Mouse (Mus musculus) c-Kit-positive CD71-positive TER-119-positive erythroid progenitor cells, embryonic 14.5 days (primary cell): ENCODE measurements around the gene Sgcd.
"Not testable (repeated sequence)": the region's sequence is repeated elsewhere in the genome, so short reads cannot be mapped to it uniquely, and the experiment has no call there.

Source experiments
- DNase-seq: peaks from one replicate; pipeline ENCODE4 v3.0.0-alpha.2; 2013; ENCODE audit warnings: low spot score

The Sgcd gene

GRCm38 (mm10) chr11:47460149-47460548 lies 528.6 kb downstream of the Sgcd start:
- DNase-seq: no peak

- DNase-seq: no peak
Observed at GRCm38 (mm10) chr11:47459214-47459613, 529.6 kb downstream of the Sgcd start.

GRCm38 (mm10) chr11:47447790-47448189 lies 541.0 kb downstream of the Sgcd start:
- DNase-seq: no peak

- DNase-seq: no peak
Observed at GRCm38 (mm10) chr11:47446337-47446736, 542.4 kb downstream of the Sgcd start.

GRCm38 (mm10) chr11:47445683-47446082 lies 543.1 kb downstream of the Sgcd start:
- no peak for DNase-seq

GRCm38 (mm10) chr11:47442266-47442665 lies 546.5 kb downstream of the Sgcd start:
- DNase-seq: no peak

GRCm38 (mm10) chr11:47399607-47400006 lies 589.2 kb downstream of the Sgcd start:
- DNase-seq: no peak

- not testable (repeated sequence) for DNase-seq
Observed at GRCm38 (mm10) chr11:47390798-47391197, 598.0 kb downstream of the Sgcd start.

GRCm38 (mm10) chr11:47389327-47389726 lies 599.4 kb downstream of the Sgcd start:
- no peak for DNase-seq

- no peak for DNase-seq
Observed at GRCm38 (mm10) chr11:47387726-47388125, 601.0 kb downstream of the Sgcd start.

GRCm38 (mm10) chr11:47386136-47386535 lies 602.6 kb downstream of the Sgcd start:
- no peak for DNase-seq

GRCm38 (mm10) chr11:47379630-47379958 lies 609.2 kb downstream of the Sgcd start:
- DNase-seq: no peak

GRCm38 (mm10) chr11:47378843-47379629 lies 609.7 kb downstream of the Sgcd start:
- no peak for DNase-seq

- no peak for DNase-seq
Observed at GRCm38 (mm10) chr11:47377421-47377820, 611.3 kb downstream of the Sgcd start.

GRCm38 (mm10) chr11:47376915-47377314 lies 611.9 kb downstream of the Sgcd start:
- DNase-seq: no peak

- DNase-seq: no peak
Observed at GRCm38 (mm10) chr11:47371616-47372015, 617.2 kb downstream of the Sgcd start.

- DNase-seq: no peak
Observed at GRCm38 (mm10) chr11:47351585-47351984, 637.2 kb downstream of the Sgcd start.

GRCm38 (mm10) chr11:47343486-47343885 lies 645.3 kb downstream of the Sgcd start:
- no peak for DNase-seq

- DNase-seq: no peak
Observed at GRCm38 (mm10) chr11:47333702-47334101, 655.1 kb downstream of the Sgcd start.

- no peak for DNase-seq
Observed at GRCm38 (mm10) chr11:47305579-47305978, 683.2 kb downstream of the Sgcd start.

- no peak for DNase-seq
Observed at GRCm38 (mm10) chr11:47304702-47305450, 683.9 kb downstream of the Sgcd start.

GRCm38 (mm10) chr11:47299777-47300176 lies 689.0 kb downstream of the Sgcd start:
- DNase-seq: no peak

- DNase-seq: no peak
Observed at GRCm38 (mm10) chr11:47297805-47298340, 690.9 kb downstream of the Sgcd start.
